Mouse (Mus musculus) liver, adult 2 months (tissue): ENCODE measurements around the gene Naaa. TPM values are rescaled to one million over a fixed set of nuclear protein-coding genes. Genes with fewer than 3 reads are reported as not detected.

Experiments
- DNase-seq: peaks from one replicate; pipeline ENCODE4 v3.0.0-alpha.2; 2011; ENCODE audit warnings: low read depth, low spot score; ENCODE audit errors: extremely low read depth
- H3K27ac ChIP-seq: fragments of 200-500 bp; replicated peaks from 2 replicates; pipeline ENCODE4 v1.5.1; 2012; ENCODE audit warnings: low read depth, mild to moderate bottlenecking, control low read depth, inconsistent platforms, low read length; ENCODE audit not compliant: insufficient read depth
- H3K27me3 ChIP-seq: fragments of 200-500 bp; 2 replicates; pipeline ENCODE4 v1.6.1; 2012; ENCODE audit warnings: mild to moderate bottlenecking, moderate library complexity, low read length, inconsistent platforms; ENCODE audit not compliant: control insufficient read depth, insufficient read depth
- H3K36me3 ChIP-seq: fragments of 200-500 bp; 2 replicates; pipeline ENCODE4 v1.6.1; 2012; ENCODE audit warnings: low read length, inconsistent platforms; ENCODE audit not compliant: control insufficient read depth, insufficient read depth
- H3K4me1 ChIP-seq: fragments of 200-500 bp; 2 replicates; pipeline ENCODE4 v1.6.1; 2011; ENCODE audit warnings: low read length; ENCODE audit not compliant: control insufficient read depth, insufficient read depth
- H3K4me3 ChIP-seq: fragments of 200-500 bp; 2 replicates; pipeline ENCODE4 v1.5.1; 2011; ENCODE audit warnings: low read depth, mild to moderate bottlenecking, control low read depth, low read length, moderate library complexity; ENCODE audit not compliant: insufficient read depth
- H3K79me2 ChIP-seq: fragments of 200-500 bp; 2 replicates; pipeline ENCODE4 v1.6.1; 2012; ENCODE audit warnings: inconsistent platforms, mild to moderate bottlenecking, low read length, moderate library complexity; ENCODE audit not compliant: control insufficient read depth, insufficient read depth
- H3K9ac ChIP-seq: fragments of 200-500 bp; 2 replicates; pipeline ENCODE4 v1.6.1; 2012; ENCODE audit warnings: low read depth, mild to moderate bottlenecking, control low read depth, inconsistent platforms, low read length
- CTCF ChIP-seq: fragments of 200-500 bp; IDR thresholded peaks from 2 replicates; pipeline ENCODE4 v1.5.1; 2011; ENCODE audit warnings: low read depth, low read length, control low read depth
- POLR2A ChIP-seq: fragments of 200-500 bp; IDR thresholded peaks from 2 replicates; pipeline ENCODE4 v1.6.1; 2011; ENCODE audit warnings: low read length, control low read depth; ENCODE audit not compliant: insufficient read depth; ENCODE audit errors: extremely low read depth
- WGBS: fragments of 180-500 bp; shearing (Covaris S2); methylation state at CpG from one replicate; pipeline ENCODE4 v1.1.7; 2018; 5-methylcytosine and 5-hydroxymethylcytosine counted together
- polyA plus RNA-seq: library from polyadenylated mRNA; depleted of rRNA; stranded (reverse); fragments of >200 nt; gene quantifications from 2 replicates; pipeline ENCODE4 v1.2.3, GENCODE M21; 2012; rRNA removed
- total RNA-seq: library from RNA; depleted of rRNA; stranded (reverse); fragments of >200 nt; gene quantifications from 2 replicates; pipeline ENCODE4 v1.2.3, GENCODE M21; 2014; rRNA removed

Gene Naaa
- total and polyA plus RNA-seq, 2 experiments, result 4.4 to 5.2 TPM

- no peak for DNase-seq
- Histone ChIP-seq H3K9ac (no peak within 1 kb of the TSS), H3K36me3 (no peaks in the 10 kb centered on the region), H3K4me3 (no peak within 1 kb of the TSS), H3K79me2 (no peaks in the 10 kb centered on the region), H3K27ac (no peak within 1 kb of the TSS), H3K27me3 (no peaks in the 10 kb centered on the region), H3K4me1 (no peaks in the 10 kb centered on the region)
- TF ChIP-seq CTCF, result no peak
- no peak for TF ChIP-seq POLR2A
- WGBS, result 92% methylated on average over 4 of the region's 4 CpGs
Observed at GRCm38 (mm10) chr5:92215308-92215707, 62.7 kb downstream of the Naaa start, which contains the start of gene U90926. Gene U90926 (minus strand): TSS chr5:92215408.

- Histone ChIP-seq H3K9ac (no peak overlapping the region), H3K79me2 (no peaks in the 10 kb centered on the region), H3K4me3 (no peak overlapping the region), H3K27me3 (no peaks in the 10 kb centered on the region), H3K36me3 (no peaks in the 10 kb centered on the region), H3K27ac (no peak overlapping the region), H3K4me1 (no peaks in the 10 kb centered on the region)
- DNase-seq, result peak; percentile 22
- 77% methylated on average over 4 of the region's 4 CpGs for WGBS
- TF ChIP-seq POLR2A (no peak), CTCF (no peak)
Observed at GRCm38 (mm10) chr5:92212231-92212630, 65.7 kb downstream of the Naaa start.

GRCm38 (mm10) chr5:92210205-92210604 lies 67.8 kb downstream of the Naaa start:
- Histone ChIP-seq H3K4me3 (no peak overlapping the region), H3K79me2 (no peaks in the 10 kb centered on the region), H3K36me3 (no peaks in the 10 kb centered on the region), H3K4me1 (peaks cover 9% of the 10 kb centered on the region; the same call in 1 of the 2 replicates), H3K9ac (no peak overlapping the region), H3K27me3 (no peaks in the 10 kb centered on the region), H3K27ac (no peak overlapping the region)
- WGBS, result 87% methylated on average over 8 of the region's 8 CpGs
- TF ChIP-seq POLR2A (no peak), CTCF (no peak)
- DNase-seq, result no peak

Other genes starting within 250 kb of the Naaa start
- gene Cdkl2, start 234.3 kb downstream of the Naaa start, total RNA-seq, result 2.9 and 3.7 TPM in 2 replicates
- 0.66 and 0.69 TPM in 2 replicates for gene Cdkl2, start 234.3 kb downstream of the Naaa start, polyA plus RNA-seq
- 29.5 and 37.3 TPM in 2 replicates for gene G3bp2, start 194.5 kb downstream of the Naaa start, total RNA-seq
- gene G3bp2, start 194.5 kb downstream of the Naaa start, polyA plus RNA-seq, result 11.3 and 12.1 TPM in 2 replicates
- gene Uso1, start 140.2 kb downstream of the Naaa start, total RNA-seq, result 44.7 and 46.6 TPM in 2 replicates
- gene Uso1, start 140.2 kb downstream of the Naaa start, polyA plus RNA-seq, result 20.4 and 22.2 TPM in 2 replicates
- not detected in 2 replicates for gene U90926, start 62.8 kb downstream of the Naaa start, total RNA-seq
- not detected in 2 replicates for gene U90926, start 62.8 kb downstream of the Naaa start, polyA plus RNA-seq
- gene Ppef2, start 21.9 kb downstream of the Naaa start, total RNA-seq, result 0.13 TPM in 1 of 2 replicates, not detected in the other
- gene Ppef2, start 21.9 kb downstream of the Naaa start, polyA plus RNA-seq, result 0.27 TPM in 1 of 2 replicates, not detected in the other
- gene Sdad1, start 32.3 kb upstream of the Naaa start, total RNA-seq, result 5.6 and 5.7 TPM in 2 replicates
- gene Sdad1, start 32.3 kb upstream of the Naaa start, polyA plus RNA-seq, result 3.8 and 6.3 TPM in 2 replicates
- gene Cxcl9, start 49.9 kb upstream of the Naaa start, total RNA-seq, result 5.3 and 11.9 TPM in 2 replicates
- 28.2 and 28.8 TPM in 2 replicates for gene Cxcl9, start 49.9 kb upstream of the Naaa start, polyA plus RNA-seq
- 8.5 and 8.6 TPM in 2 replicates for gene Art3, start 53.7 kb upstream of the Naaa start, total RNA-seq
- gene Art3, start 53.7 kb upstream of the Naaa start, polyA plus RNA-seq, result 1.7 and 1.8 TPM in 2 replicates
- gene Cxcl10, start 70.7 kb upstream of the Naaa start, total RNA-seq, result 1.5 and 2.8 TPM in 2 replicates
- gene Cxcl10, start 70.7 kb upstream of the Naaa start, polyA plus RNA-seq, result 6.7 and 13.2 TPM in 2 replicates
- 20.0 and 21.9 TPM in 2 replicates for gene Nup54, start 157.0 kb upstream of the Naaa start, total RNA-seq
- 13.4 and 13.7 TPM in 2 replicates for gene Nup54, start 157.0 kb upstream of the Naaa start, polyA plus RNA-seq
- gene Scarb2, start 228.7 kb upstream of the Naaa start, total RNA-seq, result 112 and 122 TPM in 2 replicates
- 28.5 and 32.4 TPM in 2 replicates for gene Scarb2, start 228.7 kb upstream of the Naaa start, polyA plus RNA-seq